Mouse (Mus musculus): ENCODE results near the gene Gm5134. TPM values are rescaled to one million over a fixed set of nuclear protein-coding genes. Genes with fewer than 3 reads are reported as not detected.

Gm5134 gene
- polyA plus RNA-seq, 1 experiment from 2014 or later = 0.16 TPM

GRCm38 (mm10) chr10:76032402-76033118 lies 78.2 kb downstream of the Gm5134 start, which contains the start of gene Zfp280b:
Zfp280b (plus strand) TSS chr10:76032650.
- no peaks in the 10 kb centered on the region for H3K4me1 ChIP-seq (replicated peaks; ENCODE audit: insufficient read depth, low read length)
- no peaks in the 10 kb centered on the region; the same call in 1 of the 2 replicates for H3K36me3 ChIP-seq (ENCODE audit: insufficient read depth, low read length)
- no peaks in the 10 kb centered on the region for H3K27me3 ChIP-seq (ENCODE audit: insufficient read depth, low read length)
- H3K4me3 ChIP-seq (replicated peaks; ENCODE audit: low read depth, low read length) = peak within 1 kb of the TSS; percentile 84
- peak; percentile 98 for ATAC-seq (replicated peaks; ENCODE audit: low FRiP score, low read depth)
- H3K27ac ChIP-seq = peak within 1 kb of the TSS; percentile 82
- DNase-seq (ENCODE audit: low spot score) = peak; percentile 97
- peak; percentile 79 for TF ChIP-seq CTCF (IDR thresholded peaks at IDR 0.05; ENCODE audit: low read depth)
- no peaks in the 10 kb centered on the region for H3K9me3 ChIP-seq (replicated peaks; ENCODE audit: low read length)
- H3K4me2 ChIP-seq (ENCODE audit: low read length) = peak within 1 kb of the TSS; percentile 91
- H3K9ac ChIP-seq (ENCODE audit: low read depth, low read length) = peak within 1 kb of the TSS; percentile 93
- WGBS = under 1% methylated on average over 54 of the region's 58 CpGs

- Histone ChIP-seq H3K36me3 (ENCODE audit: insufficient read depth, low read length) (peaks cover 2% of the 10 kb centered on the region; the same call in 1 of the 2 replicates), H3K4me2 (ENCODE audit: low read length) (peak overlapping the region; percentile 91), H3K27ac (peak overlapping the region; percentile 82), H3K9ac (ENCODE audit: low read depth, low read length) (peak overlapping the region; percentile 93), H3K4me3 (replicated peaks; ENCODE audit: low read depth, low read length) (peak overlapping the region; percentile 84), H3K27me3 (ENCODE audit: insufficient read depth, low read length) (no peaks in the 10 kb centered on the region), H3K4me1 (replicated peaks; ENCODE audit: insufficient read depth, low read length) (no peaks in the 10 kb centered on the region), H3K9me3 (replicated peaks; ENCODE audit: low read length) (no peaks in the 10 kb centered on the region)
- DNase-seq (ENCODE audit: low spot score) (no peak), ATAC-seq (replicated peaks; ENCODE audit: low FRiP score, low read depth) (no peak)
- TF ChIP-seq CTCF (IDR thresholded peaks at IDR 0.05; ENCODE audit: low read depth) = no peak
- 17% methylated on average over 7 of the region's 7 CpGs for WGBS
Measured at GRCm38 (mm10) chr10:76033119-76033455, 78.8 kb downstream of the Gm5134 start.

GRCm38 (mm10) chr10:76034001-76034600 lies 79.8 kb downstream of the Gm5134 start:
- no peak overlapping the region for H3K4me3 ChIP-seq (replicated peaks; ENCODE audit: low read depth, low read length)
- ATAC-seq (replicated peaks; ENCODE audit: low FRiP score, low read depth) = no peak
- no peaks in the 10 kb centered on the region for H3K27me3 ChIP-seq (ENCODE audit: insufficient read depth, low read length)
- no peak overlapping the region for H3K9ac ChIP-seq (ENCODE audit: low read depth, low read length)
- no peaks in the 10 kb centered on the region for H3K4me1 ChIP-seq (replicated peaks; ENCODE audit: insufficient read depth, low read length)
- 95% methylated on average over 8 of the region's 8 CpGs for WGBS
- no peak overlapping the region for H3K4me2 ChIP-seq (ENCODE audit: low read length)
- no peak for DNase-seq (ENCODE audit: low spot score)
- H3K27ac ChIP-seq = no peak overlapping the region
- peaks cover 13% of the 10 kb centered on the region for H3K36me3 ChIP-seq (ENCODE audit: insufficient read depth, low read length)
- TF ChIP-seq CTCF (IDR thresholded peaks at IDR 0.05; ENCODE audit: low read depth) = no peak
- no peaks in the 10 kb centered on the region for H3K9me3 ChIP-seq (replicated peaks; ENCODE audit: low read length)

GRCm38 (mm10) chr10:76035277-76035676 lies 81.0 kb downstream of the Gm5134 start:
- ATAC-seq (replicated peaks; ENCODE audit: low FRiP score, low read depth) (no peak), DNase-seq (ENCODE audit: low spot score) (no peak)
- Histone ChIP-seq H3K27me3 (ENCODE audit: insufficient read depth, low read length) (no peaks in the 10 kb centered on the region), H3K9me3 (replicated peaks; ENCODE audit: low read length) (no peaks in the 10 kb centered on the region), H3K4me3 (replicated peaks; ENCODE audit: low read depth, low read length) (no peak overlapping the region), H3K9ac (ENCODE audit: low read depth, low read length) (no peak overlapping the region), H3K4me1 (replicated peaks; ENCODE audit: insufficient read depth, low read length) (no peaks in the 10 kb centered on the region), H3K4me2 (ENCODE audit: low read length) (no peak overlapping the region), H3K27ac (no peak overlapping the region), H3K36me3 (ENCODE audit: insufficient read depth, low read length) (peaks cover 24% of the 10 kb centered on the region)
- TF ChIP-seq CTCF (IDR thresholded peaks at IDR 0.05; ENCODE audit: low read depth) = no peak

GRCm38 (mm10) chr10:76036962-76037361 lies 82.6 kb downstream of the Gm5134 start:
- H3K27me3 ChIP-seq (ENCODE audit: insufficient read depth, low read length) = no peaks in the 10 kb centered on the region
- no peaks in the 10 kb centered on the region for H3K4me1 ChIP-seq (replicated peaks; ENCODE audit: insufficient read depth, low read length)
- H3K36me3 ChIP-seq (ENCODE audit: insufficient read depth, low read length) = peaks cover 28% of the 10 kb centered on the region
- no peak overlapping the region for H3K4me2 ChIP-seq (ENCODE audit: low read length)
- 98% methylated on average over 5 of the region's 5 CpGs for WGBS
- H3K9ac ChIP-seq (ENCODE audit: low read depth, low read length) = no peak overlapping the region
- DNase-seq (ENCODE audit: low spot score) (no peak), ATAC-seq (replicated peaks; ENCODE audit: low FRiP score, low read depth) (no peak)
- H3K4me3 ChIP-seq (replicated peaks; ENCODE audit: low read depth, low read length) = no peak overlapping the region
- H3K27ac ChIP-seq = no peak overlapping the region
- no peak for TF ChIP-seq CTCF (IDR thresholded peaks at IDR 0.05; ENCODE audit: low read depth)
- no peaks in the 10 kb centered on the region for H3K9me3 ChIP-seq (replicated peaks; ENCODE audit: low read length)

- peaks cover 9% of the 10 kb centered on the region for H3K36me3 ChIP-seq (ENCODE audit: insufficient read depth, low read length)
- WGBS = 41% methylated on average over 5 of the region's 5 CpGs
- no peak for TF ChIP-seq CTCF (IDR thresholded peaks at IDR 0.05; ENCODE audit: low read depth)
- no peak overlapping the region for H3K4me3 ChIP-seq (replicated peaks; ENCODE audit: low read depth, low read length)
- no peak overlapping the region for H3K27ac ChIP-seq
- no peak overlapping the region for H3K9ac ChIP-seq (ENCODE audit: low read depth, low read length)
- H3K4me2 ChIP-seq (ENCODE audit: low read length) = no peak overlapping the region
- H3K4me1 ChIP-seq (replicated peaks; ENCODE audit: insufficient read depth, low read length) = no peaks in the 10 kb centered on the region
- DNase-seq (ENCODE audit: low spot score) (no peak), ATAC-seq (replicated peaks; ENCODE audit: low FRiP score, low read depth) (no peak)
- H3K27me3 ChIP-seq (ENCODE audit: insufficient read depth, low read length) = no peaks in the 10 kb centered on the region
- no peaks in the 10 kb centered on the region for H3K9me3 ChIP-seq (replicated peaks; ENCODE audit: low read length)
Measured at GRCm38 (mm10) chr10:76045343-76045742, 91.0 kb downstream of the Gm5134 start.

Data from kidney, postnatal 0 days (tissue).